In genomic region chr11:87853597-87853954, GRCm38 (mm10) we compare ENCODE assay signal across 8 mouse cellular contexts. TPM values are rescaled to one million over a fixed set of nuclear protein-coding genes. Genes with fewer than 3 reads are reported as not detected.
A peak's percentile ranks its signal among the peaks of the same experiment; 100 is the strongest.
DNase-seq lines count a peak whose midpoint lies in the region; ATAC-seq and TF ChIP-seq lines count a peak whose summit lies in the region.

No protein-coding gene starts in this region.

- no peaks in the 10 kb centered on the region; the same call in 1 of the 2 replicates for H3K36me3 ChIP-seq in kidney, adult 2 months (ENCODE audit: control insufficient read depth, insufficient read depth, low read length)
- H3K36me3 ChIP-seq in ES-Bruce4 (ENCODE audit: control insufficient read depth, insufficient read depth, low read length, poor library complexity, severe bottlenecking), result peaks cover 5% of the 10 kb centered on the region; the same call in 1 of the 2 replicates
- peaks cover 28% of the 10 kb centered on the region for H3K36me3 ChIP-seq in embryonic facial prominence, embryonic 13.5 days
- no peaks in the 10 kb centered on the region for H3K36me3 ChIP-seq in liver, embryonic 14.5 days (replicated peaks; ENCODE audit: control insufficient read depth, insufficient read depth, low read depth)
- H3K36me3 ChIP-seq in splenic B cell, adult 2 months (ENCODE audit: control insufficient read depth, insufficient read depth, low read length, poor library complexity, severe bottlenecking), result no peaks in the 10 kb centered on the region

- H3K4me1 ChIP-seq in kidney, adult 2 months (ENCODE audit: control insufficient read depth, insufficient read depth, low read length), result peaks cover 8% of the 10 kb centered on the region; the same call in 1 of the 2 replicates
- H3K4me1 ChIP-seq in ES-Bruce4 (ENCODE audit: control insufficient read depth, insufficient read depth, low read length), result no peaks in the 10 kb centered on the region
- H3K4me1 ChIP-seq in embryonic facial prominence, embryonic 13.5 days, result peaks cover 4% of the 10 kb centered on the region
- H3K4me1 ChIP-seq in liver, embryonic 14.5 days (replicated peaks; ENCODE audit: control insufficient read depth in 2 of 2, insufficient read depth in 2 of 2, low read length in 1 of 2), result peaks cover 4 to 6% of the 10 kb centered on the region in 2 experiments; a peak in 3 of 4 replicates

- H3K4me2 ChIP-seq in embryonic facial prominence, embryonic 13.5 days, result peak overlapping the region; percentile 80
- H3K4me2 ChIP-seq in liver, embryonic 14.5 days (ENCODE audit: low read depth), result peak overlapping the region; percentile 78

- H3K4me3 ChIP-seq in kidney, adult 2 months (ENCODE audit: insufficient read depth, low read depth, low read length), result peak overlapping the region; percentile 76
- H3K4me3 ChIP-seq in ES-Bruce4 (ENCODE audit: low read depth, low read length), result peak overlapping the region; percentile 49
- H3K4me3 ChIP-seq in embryonic facial prominence, embryonic 13.5 days, result peak overlapping the region; percentile 65
- H3K4me3 ChIP-seq in liver, embryonic 14.5 days (ENCODE audit: insufficient read depth in 1 of 2, low read depth in 2 of 2, low read length in 2 of 2), result peak overlapping the region; percentile 61 to 67

- 35% methylated on average over 8 of the region's 8 CpGs for WGBS in kidney, adult 2 months
- WGBS in embryonic facial prominence, embryonic 13.5 days, result 39% methylated on average over 8 of the region's 8 CpGs
- 39% methylated on average over 8 of the region's 8 CpGs for WGBS in liver, embryonic 14.5 days (ENCODE audit: insufficient replicate concordance)

- peak; percentile 7 for DNase-seq in kidney, adult 2 months
- no peak for DNase-seq in kidney, postnatal 14 days
- DNase-seq in liver, embryonic 14.5 days (ENCODE audit: low read depth in 3 of 3, low spot score in 3 of 3), result no peak
- DNase-seq in splenic B cell, adult 2 months (ENCODE audit: low read depth, low spot score), result peak; percentile 14
- DNase-seq in retina, embryonic 14.5 days (ENCODE audit: low spot score), result no peak

- TF ChIP-seq CTCF in kidney, adult 2 months (conservative IDR thresholded peaks at IDR 0.05; ENCODE audit: insufficient read depth, insufficient read length, low read depth, low read length), result no peak
- no peak for TF ChIP-seq CTCF in ES-Bruce4 (IDR thresholded peaks at IDR 0.05; ENCODE audit: low read depth, low read length)
- TF ChIP-seq CTCF in liver, embryonic 14.5 days (IDR thresholded peaks at IDR 0.05; ENCODE audit: low read depth), result no peak

- TF ChIP-seq POLR2A in kidney, adult 2 months (IDR thresholded peaks at IDR 0.05; ENCODE audit: low read depth, low read length), result no peak
- TF ChIP-seq POLR2A in ES-Bruce4 (IDR thresholded peaks at IDR 0.05; ENCODE audit: insufficient read depth, low read length), result no peak

- peak overlapping the region; percentile 56 for H3K9ac ChIP-seq in ES-Bruce4 (ENCODE audit: low read depth, poor library complexity, severe bottlenecking)
- peak overlapping the region; percentile 73 for H3K9ac ChIP-seq in embryonic facial prominence, embryonic 13.5 days
- H3K9ac ChIP-seq in liver, embryonic 14.5 days (replicated peaks), result peak overlapping the region; percentile 40; the same call in 1 of the 2 replicates

- no peak overlapping the region for H3K27ac ChIP-seq in kidney, adult 2 months (ENCODE audit: insufficient read depth, low read depth, low read length)
- H3K27ac ChIP-seq in ES-Bruce4 (ENCODE audit: insufficient read depth, low read length), result no peak overlapping the region
- H3K27ac ChIP-seq in embryonic facial prominence, embryonic 13.5 days, result peak overlapping the region; percentile 44; the same call in 1 of the 2 replicates
- no peak overlapping the region for H3K27ac ChIP-seq in liver, embryonic 14.5 days

- no peaks in the 10 kb centered on the region for H3K27me3 ChIP-seq in kidney, adult 2 months (replicated peaks; ENCODE audit: control insufficient read depth, insufficient read depth, low read length)
- H3K27me3 ChIP-seq in ES-Bruce4 (ENCODE audit: control insufficient read depth, insufficient read depth, low read length, poor library complexity, severe bottlenecking), result no peaks in the 10 kb centered on the region
- no peaks in the 10 kb centered on the region for H3K27me3 ChIP-seq in embryonic facial prominence, embryonic 13.5 days
- H3K27me3 ChIP-seq in liver, embryonic 14.5 days (ENCODE audit: control insufficient read depth, insufficient read depth, low read length), result no peaks in the 10 kb centered on the region
- no peaks in the 10 kb centered on the region; the same call in 1 of the 2 replicates for H3K27me3 ChIP-seq in splenic B cell, adult 2 months (ENCODE audit: control insufficient read depth, insufficient read depth, low read length, poor library complexity, severe bottlenecking)

- no peak for TF ChIP-seq EP300 in ES-Bruce4 (IDR thresholded peaks at IDR 0.05; ENCODE audit: insufficient read depth, low read depth, low read length)
- TF ChIP-seq EP300 in liver, embryonic 14.5 days (IDR thresholded peaks at IDR 0.05; ENCODE audit: low read depth), result no peak

- H3K9me3 ChIP-seq in ES-Bruce4 (replicated peaks; ENCODE audit: control insufficient read depth, insufficient read depth, low read length, poor library complexity, severe bottlenecking), result no peaks in the 10 kb centered on the region
- no peaks in the 10 kb centered on the region for H3K9me3 ChIP-seq in embryonic facial prominence, embryonic 13.5 days
- no peaks in the 10 kb centered on the region for H3K9me3 ChIP-seq in liver, embryonic 14.5 days (ENCODE audit: control insufficient read depth, low read length)

- 0 out of 2 replicates have a peak, but pooled peaks have one; percentile 24 for ATAC-seq in embryonic facial prominence, embryonic 13.5 days (ENCODE audit: insufficient number of reproducible peaks, insufficient read depth, low FRiP score, low TSS enrichment, low read depth)
- ATAC-seq in inflammation-experienced regulatory T-cells, adult 6 months, result peak; percentile 17
- ATAC-seq in liver, embryonic 14.5 days (ENCODE audit: insufficient read depth), result no peak

RNA-seq across cellular contexts. Expression of gene Mks1, which starts 0.6 kb away (rescaled TPM):
- 9.6 and 11.3 TPM in 2 replicates for polyA plus RNA-seq in kidney, adult 2 months (2012; rRNA removed)
- 8.2 and 12.1 TPM in 2 replicates for polyA plus RNA-seq in ES-Bruce4 (2011; ENCODE audit: insufficient read depth, insufficient read length, low read depth, missing spikeins)
- polyA plus RNA-seq in embryonic facial prominence, embryonic 13.5 days (2015; fragmentation: Nextera tagmentation; extraction: Ambion mirVana), result 17.0 and 17.9 TPM in 2 replicates
- polyA plus RNA-seq in inflammation-experienced regulatory T-cells, adult 6 months (2017; shearing (Covaris generic)), result 10 to 100 TPM in 1 of 3 experiments, 1 to 10 TPM in 2; 5.0 to 11.2 (median 5.6) TPM
- polyA plus RNA-seq in liver, embryonic 14.5 days (2012; rRNA removed), result 2.0 and 2.3 TPM in 2 replicates
- polyA plus RNA-seq in liver, embryonic 14.5 days (2014; fragmentation: Nextera tagmentation; extraction: Ambion mirVana), result 0.71 and 0.86 TPM in 2 replicates

RNA-seq across cellular contexts. Expression of gene Epx, which starts 21.8 kb away (rescaled TPM):
- not detected in 2 replicates for polyA plus RNA-seq in kidney, adult 2 months (2012; rRNA removed)
- not detected in 2 replicates for polyA plus RNA-seq in ES-Bruce4 (2011; ENCODE audit: insufficient read depth, insufficient read length, low read depth, missing spikeins)
- 0.15 and 0.34 TPM in 2 replicates for polyA plus RNA-seq in embryonic facial prominence, embryonic 13.5 days (2015; fragmentation: Nextera tagmentation; extraction: Ambion mirVana)
- polyA plus RNA-seq in inflammation-experienced regulatory T-cells, adult 6 months (2017; shearing (Covaris generic)), result not detected
- polyA plus RNA-seq in liver, embryonic 14.5 days (2012; rRNA removed), result 3.4 and 3.8 TPM in 2 replicates
- polyA plus RNA-seq in liver, embryonic 14.5 days (2014; fragmentation: Nextera tagmentation; extraction: Ambion mirVana), result 0.39 and 0.65 TPM in 2 replicates

RNA-seq across cellular contexts. Expression of gene Lpo, which starts 25.5 kb away (rescaled TPM):
- 0.22 and 0.50 TPM in 2 replicates for polyA plus RNA-seq in kidney, adult 2 months (2012; rRNA removed)
- polyA plus RNA-seq in ES-Bruce4 (2011; ENCODE audit: insufficient read depth, insufficient read length, low read depth, missing spikeins), result not detected in 2 replicates
- 0.08 and 0.11 TPM in 2 replicates for polyA plus RNA-seq in embryonic facial prominence, embryonic 13.5 days (2015; fragmentation: Nextera tagmentation; extraction: Ambion mirVana)
- not detected for polyA plus RNA-seq in inflammation-experienced regulatory T-cells, adult 6 months (2017; shearing (Covaris generic))
- polyA plus RNA-seq in liver, embryonic 14.5 days (2012; rRNA removed), result 0.02 TPM in 1 of 2 replicates, not detected in the other
- not detected in 2 replicates for polyA plus RNA-seq in liver, embryonic 14.5 days (2014; fragmentation: Nextera tagmentation; extraction: Ambion mirVana)

RNA-seq across cellular contexts. Expression of gene Olfr462, which starts 38.5 kb away (rescaled TPM):
- not detected in 2 replicates for polyA plus RNA-seq in kidney, adult 2 months (2012; rRNA removed)
- not detected in 2 replicates for polyA plus RNA-seq in ES-Bruce4 (2011; ENCODE audit: insufficient read depth, insufficient read length, low read depth, missing spikeins)
- not detected in 2 replicates for polyA plus RNA-seq in embryonic facial prominence, embryonic 13.5 days (2015; fragmentation: Nextera tagmentation; extraction: Ambion mirVana)
- not detected for polyA plus RNA-seq in inflammation-experienced regulatory T-cells, adult 6 months (2017; shearing (Covaris generic))
- polyA plus RNA-seq in liver, embryonic 14.5 days (2012; rRNA removed), result not detected in 2 replicates
- not detected in 2 replicates for polyA plus RNA-seq in liver, embryonic 14.5 days (2014; fragmentation: Nextera tagmentation; extraction: Ambion mirVana)

RNA-seq across cellular contexts. Expression of gene Olfr463, which starts 43.6 kb away (rescaled TPM):
- not detected in 2 replicates for polyA plus RNA-seq in kidney, adult 2 months (2012; rRNA removed)
- not detected in 2 replicates for polyA plus RNA-seq in ES-Bruce4 (2011; ENCODE audit: insufficient read depth, insufficient read length, low read depth, missing spikeins)
- polyA plus RNA-seq in embryonic facial prominence, embryonic 13.5 days (2015; fragmentation: Nextera tagmentation; extraction: Ambion mirVana), result not detected in 2 replicates
- not detected for polyA plus RNA-seq in inflammation-experienced regulatory T-cells, adult 6 months (2017; shearing (Covaris generic))
- polyA plus RNA-seq in liver, embryonic 14.5 days (2012; rRNA removed), result not detected in 2 replicates
- polyA plus RNA-seq in liver, embryonic 14.5 days (2014; fragmentation: Nextera tagmentation; extraction: Ambion mirVana), result not detected in 2 replicates

Comparison
In these comparisons a context has a peak if more than half of its experiments do, and no peak if none do; other contexts are left out.
1. DNase-seq: peak in kidney, adult 2 months (single experiment) and splenic B cell, adult 2 months (single experiment); none in kidney, postnatal 14 days (single experiment), liver, embryonic 14.5 days (0 of 3) and retina, embryonic 14.5 days (single experiment).
2. Peak in every context shown above with its lines, with median percentiles within 50 percentile points of each other: H3K4me3 ChIP-seq and H3K9ac ChIP-seq.